Mouse (Mus musculus): ENCODE data around the gene Jagn1. TPM values are rescaled to one million over a fixed set of nuclear protein-coding genes. Genes with fewer than 3 reads are reported as not detected.

The Jagn1 gene
- total RNA-seq, 2 experiments from 2014 or later = 20.4 to 20.9 TPM

Small RNAs within 50 kb of the gene (microRNA-seq; reads per million reads assigned to microRNA genes)
- 0 reads per million in 2 experiments for gene Gm24387 (ENCODE audit: borderline number of aligned reads in 2 of 2)

Other genes starting within 250 kb of the Jagn1 start
- under 1 TPM; 0.22 to 0.31 TPM for gene Lhfpl4, start 247.2 kb upstream of the Jagn1 start, total RNA-seq (2021)
- gene Mtmr14, start 204.7 kb upstream of the Jagn1 start, total RNA-seq (2021) = 10 to 100 TPM; 20.0 to 21.0 TPM
- under 1 TPM in 1 of 2 experiments, not detected in 1; 0.24 TPM for gene Cpne9, start 160.3 kb upstream of the Jagn1 start, total RNA-seq (2021)
- 10 to 100 TPM; 14.0 to 16.7 TPM for gene Brpf1, start 135.4 kb upstream of the Jagn1 start, total RNA-seq (2021)
- 1 to 10 TPM; 4.7 to 7.4 TPM for gene Ogg1, start 115.6 kb upstream of the Jagn1 start, total RNA-seq (2021)
- gene Camk1, start 98.6 kb upstream of the Jagn1 start, total RNA-seq (2021) = 10 to 100 TPM; 65.3 to 78.4 TPM
- 10 to 100 TPM; 23.6 to 24.4 TPM for gene Tada3, start 64.7 kb upstream of the Jagn1 start, total RNA-seq (2021)
- gene Arpc4, start 64.5 kb upstream of the Jagn1 start, total RNA-seq (2021) = 10 to 100 TPM; 69.5 to 73.0 TPM
- 1 to 10 TPM in 1 of 2 experiments, under 1 TPM in 1; 0.67 to 1.5 TPM for gene Ttll3, start 53.3 kb upstream of the Jagn1 start, total RNA-seq (2021)
- gene Rpusd3, start 23.2 kb upstream of the Jagn1 start, total RNA-seq (2021) = 10 to 100 TPM in 1 of 2 experiments, 1 to 10 TPM in 1; 9.9 to 11.6 TPM
- gene Cidec, start 6.8 kb upstream of the Jagn1 start, total RNA-seq (2021) = 10 to 100 TPM in 1 of 2 experiments, 1 to 10 TPM in 1; 2.5 to 14.0 TPM
- under 1 TPM; 0.65 to 0.67 TPM for gene Il17re, start 15.9 kb downstream of the Jagn1 start, total RNA-seq (2021)
- 1 to 10 TPM; 6.4 to 6.7 TPM for gene Il17rc, start 28.9 kb downstream of the Jagn1 start, total RNA-seq (2021)
- gene Creld1, start 40.7 kb downstream of the Jagn1 start, total RNA-seq (2021) = 10 to 100 TPM; 45.9 to 57.5 TPM
- not detected for gene Prrt3, start 59.4 kb downstream of the Jagn1 start, total RNA-seq (2021)
- 10 to 100 TPM; 57.9 to 61.8 TPM for gene Emc3, start 89.1 kb downstream of the Jagn1 start, total RNA-seq (2021)
- gene Fancd2, start 89.1 kb downstream of the Jagn1 start, total RNA-seq (2021) = under 1 TPM; 0.11 to 0.17 TPM
- gene Fancd2os, start 158.1 kb downstream of the Jagn1 start, total RNA-seq (2021) = not detected
- 10 to 100 TPM; 72.7 to 78.5 TPM for gene Brk1, start 162.2 kb downstream of the Jagn1 start, total RNA-seq (2021)
- 10 to 100 TPM; 10.5 to 13.8 TPM for gene Vhl, start 181.4 kb downstream of the Jagn1 start, total RNA-seq (2021)
- 10 to 100 TPM in 1 of 2 experiments, 1 to 10 TPM in 1; 7.5 to 10.2 TPM for gene Irak2, start 195.9 kb downstream of the Jagn1 start, total RNA-seq (2021)